Mouse (Mus musculus): ENCODE data around the gene Krtap20-2. TPM values are rescaled to one million over a fixed set of nuclear protein-coding genes. Genes with fewer than 3 reads are reported as not detected.

Krtap20-2 gene
- polyA plus RNA-seq (2012; rRNA removed), result not detected in 2 replicates

GRCm38 (mm10) chr16:89205561-89205960, at the start of gene Krtap20-2:
TSS of gene Krtap20-2 (plus strand) at chr16:89205861.

GRCm38 (mm10) chr16:89157652-89158051, 48.0 kb upstream of the Krtap20-2 start, which contains the start of gene Gm9789:
TSS of gene Gm9789 (plus strand) at chr16:89157952.

DNA sequence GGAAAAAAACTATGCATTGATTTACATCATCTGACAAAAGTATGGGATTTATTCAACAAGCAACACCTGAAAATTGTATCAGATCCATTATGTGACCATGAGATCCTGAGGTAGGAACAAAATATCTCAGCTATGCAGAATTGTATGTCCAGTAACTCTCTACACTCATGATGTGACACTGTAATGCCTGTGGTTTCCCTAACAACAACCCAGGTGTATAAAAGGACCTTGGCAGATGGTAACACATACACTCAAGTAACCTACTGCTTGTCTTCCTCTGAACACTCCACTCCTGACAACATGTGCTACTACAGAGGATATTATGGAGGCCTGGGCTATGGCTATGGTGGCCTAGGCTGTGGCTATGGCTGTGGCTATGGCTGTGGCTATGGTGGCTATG, 36.5 kb upstream of the Krtap20-2 start, which contains the start of gene Gm7735:
Gene Gm7735, plus strand, starts transcription at position 301 of the 400 bp plus-strand sequence.

DNA sequence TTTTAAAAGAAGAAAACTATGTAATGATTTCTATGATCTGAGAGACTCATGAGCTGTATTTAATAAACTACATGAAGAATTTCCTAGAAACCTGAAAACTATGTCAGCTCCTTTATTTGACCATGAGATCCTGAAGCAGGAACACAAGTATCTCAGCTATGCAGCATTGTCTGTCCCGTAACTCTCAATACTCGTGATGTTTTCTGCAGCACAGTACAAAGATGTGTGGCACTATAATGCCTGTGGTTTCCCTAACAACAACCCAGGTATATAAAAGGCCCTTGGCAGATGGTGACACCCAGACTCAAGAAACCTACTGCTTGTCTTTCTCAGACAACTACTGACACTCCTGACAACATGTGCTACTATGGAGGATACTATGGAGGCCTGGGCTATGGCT, 31.2 kb upstream of the Krtap20-2 start, which contains the start of gene 1110057P08Rik:
Gene 1110057P08Rik, plus strand, starts transcription at position 301 of the 400 bp plus-strand sequence.

Other genes with a start within 250 kb of the Krtap20-2 start
- gene Krtap16-3, start 243.0 kb upstream of the Krtap20-2 start, polyA plus RNA-seq (2012; rRNA removed), result not detected in 2 replicates
- gene Krtap22-2, start 195.1 kb upstream of the Krtap20-2 start, polyA plus RNA-seq (2012; rRNA removed), result not detected in 2 replicates
- gene Gm10229, start 190.6 kb upstream of the Krtap20-2 start, polyA plus RNA-seq (2012; rRNA removed), result not detected in 2 replicates
- gene Krtap6-1, start 174.2 kb upstream of the Krtap20-2 start, polyA plus RNA-seq (2012; rRNA removed), result not detected in 2 replicates
- not detected in 2 replicates for gene Gm10228, start 164.4 kb upstream of the Krtap20-2 start, polyA plus RNA-seq (2012; rRNA removed)
- gene Krtap6-5, start 158.0 kb upstream of the Krtap20-2 start, polyA plus RNA-seq (2012; rRNA removed), result not detected in 2 replicates
- not detected in 2 replicates for gene 1110025L11Rik, start 141.9 kb upstream of the Krtap20-2 start, polyA plus RNA-seq (2012; rRNA removed)
- not detected in 2 replicates for gene Krtap6-3, start 121.8 kb upstream of the Krtap20-2 start, polyA plus RNA-seq (2012; rRNA removed)
- gene Gm6358, start 65.0 kb upstream of the Krtap20-2 start, polyA plus RNA-seq (2012; rRNA removed), result not detected in 2 replicates
- gene Gm10061, start 54.8 kb upstream of the Krtap20-2 start, polyA plus RNA-seq (2012; rRNA removed), result not detected in 2 replicates
- gene Gm9789, start 47.9 kb upstream of the Krtap20-2 start, polyA plus RNA-seq (2012; rRNA removed), result not detected in 2 replicates
- gene Gm7735, start 36.4 kb upstream of the Krtap20-2 start, polyA plus RNA-seq (2012; rRNA removed), result not detected in 2 replicates
- gene 1110057P08Rik, start 31.1 kb upstream of the Krtap20-2 start, polyA plus RNA-seq (2012; rRNA removed), result not detected in 2 replicates
- gene Krtap21-1, start 198.0 kb downstream of the Krtap20-2 start, polyA plus RNA-seq (2012; rRNA removed), result not detected in 2 replicates
- not detected in 2 replicates for gene Krtap6-2, start 214.2 kb downstream of the Krtap20-2 start, polyA plus RNA-seq (2012; rRNA removed)